Mouse (Mus musculus) liver, postnatal 0 days (tissue): ENCODE results near the gene Abracl.

ENCODE experiments used
- CTCF ChIP-seq: sonication (generic); IDR thresholded peaks from 2 replicates; pipeline ENCODE4 v1.5.1; 2016; ENCODE audit warnings: antibody characterized with exemption, low read depth
- EP300 ChIP-seq: IDR thresholded peaks from 2 replicates; pipeline ENCODE4 v1.6.1; 2016; ENCODE audit warnings: antibody characterized with exemption, low read depth, mild to moderate bottlenecking

DNA sequence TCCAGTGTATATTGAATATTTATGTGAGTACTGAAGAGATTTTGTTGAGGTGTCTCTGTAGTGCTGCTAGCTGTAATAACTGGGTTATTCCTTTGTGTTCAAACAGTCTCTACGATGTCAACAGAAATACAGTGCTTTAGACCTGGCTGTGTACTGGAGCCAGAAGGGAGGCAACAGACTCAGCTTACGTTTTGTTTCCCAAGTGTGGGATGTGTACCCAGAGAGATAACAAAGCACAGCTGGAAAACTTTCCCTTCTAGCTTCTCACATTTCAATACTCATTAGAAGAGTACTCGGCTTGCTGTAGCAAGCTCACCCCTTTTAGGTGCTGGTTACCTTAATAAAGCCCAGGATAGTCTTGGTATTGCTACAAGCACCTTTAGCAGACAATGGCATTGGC lies 49.8 kb upstream of the Abracl start:
- TF ChIP-seq CTCF, result no peak
- TF ChIP-seq EP300, result no peak
